Mouse (Mus musculus): ENCODE results near the gene Angpt4.

DNA sequence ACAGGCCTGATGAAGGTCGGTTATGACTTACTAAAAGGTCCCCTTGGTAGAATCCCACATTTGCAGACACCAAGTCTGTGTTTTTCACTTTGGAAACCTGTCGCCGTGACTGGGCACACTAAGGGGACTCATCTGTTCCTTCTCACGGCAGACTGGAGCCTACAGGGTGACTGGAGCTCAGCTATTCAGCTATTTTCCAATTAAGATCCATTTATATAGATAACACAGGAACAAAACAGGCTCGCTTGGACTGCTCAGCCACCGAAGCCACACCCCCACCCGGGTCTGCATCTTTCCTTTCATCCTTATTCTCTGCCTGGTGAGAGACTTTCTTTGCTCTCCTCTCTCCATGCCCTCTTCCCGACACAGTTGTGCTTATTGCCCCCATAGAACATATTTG is 10.1 kb downstream of the Angpt4 start:
- TF ChIP-seq EP300 (IDR thresholded peaks at IDR 0.05; ENCODE audit: low read depth) (no peak), CTCF (IDR thresholded peaks at IDR 0.05; ENCODE audit: low read depth) (no peak)

Measured in heart, postnatal 0 days (tissue).